Mouse (Mus musculus): Measurements from ENCODE around the gene Runx1.

DNA sequence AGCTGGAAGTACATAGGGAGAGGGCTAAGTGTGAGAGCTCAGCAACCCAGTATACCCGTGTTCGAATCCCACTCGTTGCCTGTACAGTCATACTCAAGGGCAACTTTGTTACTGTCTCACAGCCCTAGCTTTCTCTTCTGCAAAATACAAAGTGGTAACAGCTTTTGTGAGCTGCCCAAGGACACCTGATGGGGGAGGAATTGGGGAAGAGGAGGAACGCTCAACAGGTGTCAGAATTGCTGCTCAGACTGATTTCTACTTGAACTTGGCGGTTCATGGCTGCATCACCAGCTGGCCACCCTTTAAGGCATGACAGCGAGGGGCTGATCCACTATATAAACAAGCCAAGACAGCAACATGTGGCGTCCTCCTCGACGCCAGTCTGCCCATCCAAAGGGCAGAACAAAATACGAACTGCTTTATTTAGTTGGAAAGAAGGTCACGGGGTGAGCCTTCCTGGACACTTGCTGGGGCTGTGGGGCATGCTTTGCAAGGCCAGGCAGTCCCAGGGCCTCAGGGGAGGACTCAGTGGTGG lies 151.0 kb downstream of the Runx1 start:
- TF ChIP-seq FLI1 (IDR thresholded peaks at IDR 0.05; ENCODE audit: low read length): no peak
- TF ChIP-seq GATA1 (IDR thresholded peaks at IDR 0.05; ENCODE audit: borderline replicate concordance, low read length): no peak

Measured in megakaryocyte, embryonic 14.5 days (primary cell).